Mouse (Mus musculus) cerebellum, adult 9-10 months (tissue): ENCODE measurements around the gene Adk.
"Not testable (repeated sequence)": the region's sequence is repeated elsewhere in the genome, so short reads cannot be mapped to it uniquely, and the experiment has no call there.

Source experiments
- DNase-seq: peaks from one replicate; pipeline ENCODE4 v3.0.0; 2022

Adk gene

GRCm38 (mm10) chr14:21065490-21066162, 13.3 kb downstream of the Adk start:
- no peak for DNase-seq

GRCm38 (mm10) chr14:21069594-21069993, 17.2 kb downstream of the Adk start:
- no peak for DNase-seq

GRCm38 (mm10) chr14:21073981-21074380, 21.6 kb downstream of the Adk start:
- DNase-seq, result no peak

- DNase-seq, result no peak
Observed at GRCm38 (mm10) chr14:21074398-21075320, 22.3 kb downstream of the Adk start.

- DNase-seq, result peak; percentile 95
Observed at GRCm38 (mm10) chr14:21075751-21076500, 23.6 kb downstream of the Adk start.

GRCm38 (mm10) chr14:21076501-21077194, 24.3 kb downstream of the Adk start:
- DNase-seq, result no peak

GRCm38 (mm10) chr14:21077939-21078338, 25.6 kb downstream of the Adk start:
- no peak for DNase-seq

- DNase-seq, result no peak
Observed at GRCm38 (mm10) chr14:21078511-21078910, 26.1 kb downstream of the Adk start.

- DNase-seq, result no peak
Observed at GRCm38 (mm10) chr14:21082823-21083222, 30.4 kb downstream of the Adk start.

GRCm38 (mm10) chr14:21085666-21086065, 33.3 kb downstream of the Adk start:
- no peak for DNase-seq

- DNase-seq, result no peak
Observed at GRCm38 (mm10) chr14:21086106-21086505, 33.7 kb downstream of the Adk start.

- no peak for DNase-seq
Observed at GRCm38 (mm10) chr14:21086827-21087351, 34.5 kb downstream of the Adk start.

GRCm38 (mm10) chr14:21087390-21088060, 35.2 kb downstream of the Adk start:
- DNase-seq, result no peak

- no peak for DNase-seq
Observed at GRCm38 (mm10) chr14:21088731-21089130, 36.4 kb downstream of the Adk start.

GRCm38 (mm10) chr14:21090400-21090799, 38.0 kb downstream of the Adk start:
- no peak for DNase-seq

- DNase-seq, result no peak
Observed at GRCm38 (mm10) chr14:21090930-21091486, 38.6 kb downstream of the Adk start.

- not testable (repeated sequence) for DNase-seq
Observed at GRCm38 (mm10) chr14:21094161-21094560, 41.8 kb downstream of the Adk start.

GRCm38 (mm10) chr14:21096279-21096678, 43.9 kb downstream of the Adk start:
- no peak for DNase-seq

- no peak for DNase-seq
Observed at GRCm38 (mm10) chr14:21096689-21097088, 44.3 kb downstream of the Adk start.

GRCm38 (mm10) chr14:21099371-21099770, 47.0 kb downstream of the Adk start:
- no peak for DNase-seq

GRCm38 (mm10) chr14:21100876-21101275, 48.5 kb downstream of the Adk start:
- DNase-seq, result no peak

GRCm38 (mm10) chr14:21101562-21101961, 49.2 kb downstream of the Adk start:
- no peak for DNase-seq
